Mouse (Mus musculus): ENCODE measurements around the gene Mrpl2. TPM values are rescaled to one million over a fixed set of nuclear protein-coding genes. Genes with fewer than 3 reads are reported as not detected.

The Mrpl2 gene
- polyA plus RNA-seq (2017; shearing (Covaris generic)) = 44.7 TPM

GRCm38 (mm10) chr17:46645561-46646321 is at the start of gene Mrpl2, which contains the start of gene Klc4:
TSS of gene Mrpl2 (plus strand) at chr17:46646229.
TSS of gene Klc4 (minus strand) at chr17:46646022.

GRCm38 (mm10) chr17:46628791-46629684 is 17.0 kb upstream of the Mrpl2 start, which contains the start of gene Ptk7:
TSS of gene Ptk7 (minus strand) at chr17:46629504.

GRCm38 (mm10) chr17:46650232-46651031 is 4.4 kb downstream of the Mrpl2 start, which contains the start of gene Cul7:
TSS of gene Cul7 (plus strand) at chr17:46650337.

GRCm38 (mm10) chr17:46673850-46674529 is 28.0 kb downstream of the Mrpl2 start, which contains the start of gene Rrp36:
TSS of gene Rrp36 (minus strand) at chr17:46674352.

GRCm38 (mm10) chr17:46678416-46678815 is 32.4 kb downstream of the Mrpl2 start, which contains the start of gene Mea1:
TSS of gene Mea1 (plus strand) at chr17:46678793.

GRCm38 (mm10) chr17:46680760-46681373 is 34.8 kb downstream of the Mrpl2 start, which contains the start of gene Klhdc3:
TSS of gene Klhdc3 (minus strand) at chr17:46680914.

Other genes with a start within 250 kb of the Mrpl2 start
- not detected for gene Crip3, start 217.3 kb upstream of the Mrpl2 start, polyA plus RNA-seq (2017; shearing (Covaris generic))
- gene Slc22a7, start 207.8 kb upstream of the Mrpl2 start, polyA plus RNA-seq (2017; shearing (Covaris generic)) = not detected
- not detected for gene Ttbk1, start 158.6 kb upstream of the Mrpl2 start, polyA plus RNA-seq (2017; shearing (Covaris generic))
- not detected for gene Dnph1, start 149.5 kb upstream of the Mrpl2 start, polyA plus RNA-seq (2017; shearing (Covaris generic))
- gene Cul9, start 99.8 kb upstream of the Mrpl2 start, polyA plus RNA-seq (2017; shearing (Covaris generic)) = 9.0 TPM
- 33.1 TPM for gene Srf, start 90.1 kb upstream of the Mrpl2 start, polyA plus RNA-seq (2017; shearing (Covaris generic))
- not detected for gene Ptk7, start 16.7 kb upstream of the Mrpl2 start, polyA plus RNA-seq (2017; shearing (Covaris generic))
- 21.3 TPM for gene Klc4, start 207 bp upstream of the Mrpl2 start, polyA plus RNA-seq (2017; shearing (Covaris generic))
- gene Cul7, start 4.1 kb downstream of the Mrpl2 start, polyA plus RNA-seq (2017; shearing (Covaris generic)) = 4.3 TPM
- 39.7 TPM for gene Rrp36, start 28.1 kb downstream of the Mrpl2 start, polyA plus RNA-seq (2017; shearing (Covaris generic))
- 64.7 TPM for gene Mea1, start 32.6 kb downstream of the Mrpl2 start, polyA plus RNA-seq (2017; shearing (Covaris generic))
- 105 TPM for gene Klhdc3, start 34.7 kb downstream of the Mrpl2 start, polyA plus RNA-seq (2017; shearing (Covaris generic))
- 65.1 TPM for gene Ppp2r5d, start 58.9 kb downstream of the Mrpl2 start, polyA plus RNA-seq (2017; shearing (Covaris generic))
- 33.2 TPM for gene Pex6, start 65.2 kb downstream of the Mrpl2 start, polyA plus RNA-seq (2017; shearing (Covaris generic))
- gene Gnmt, start 82.9 kb downstream of the Mrpl2 start, polyA plus RNA-seq (2017; shearing (Covaris generic)) = 0.66 TPM
- 44.5 TPM for gene Cnpy3, start 106.0 kb downstream of the Mrpl2 start, polyA plus RNA-seq (2017; shearing (Covaris generic))
- gene Ptcra, start 117.5 kb downstream of the Mrpl2 start, polyA plus RNA-seq (2017; shearing (Covaris generic)) = not detected
- 30.2 TPM for gene 2310039H08Rik, start 126.4 kb downstream of the Mrpl2 start, polyA plus RNA-seq (2017; shearing (Covaris generic))
- gene Rpl7l1, start 136.4 kb downstream of the Mrpl2 start, polyA plus RNA-seq (2017; shearing (Covaris generic)) = 69.8 TPM
- gene Bicral, start 212.3 kb downstream of the Mrpl2 start, polyA plus RNA-seq (2017; shearing (Covaris generic)) = 24.5 TPM
- 30.5 TPM for gene Tbcc, start 244.5 kb downstream of the Mrpl2 start, polyA plus RNA-seq (2017; shearing (Covaris generic))